Mouse (Mus musculus) forebrain, embryonic 15.5 days (tissue): ENCODE results near the gene Dusp14. TPM values are rescaled to one million over a fixed set of nuclear protein-coding genes. Genes with fewer than 3 reads are reported as not detected.
A peak's percentile ranks its signal among the peaks of the same experiment; 100 is the strongest.

ENCODE experiments used
- ATAC-seq: fragments of 200-750 bp; cut with Nextera tagmentation; replicated peaks from 2 replicates; pipeline ENCODE4 v1.8.0; 2017; ENCODE audit warnings: mild to moderate bottlenecking, moderate TSS enrichment, moderate library complexity
- H3K27ac ChIP-seq: fragments of 300-500 bp; sonication (generic); replicated peaks from 2 replicates; pipeline ENCODE4 v1.5.1; 2015; ENCODE audit warnings: mild to moderate bottlenecking, inconsistent platforms
- H3K27me3 ChIP-seq: fragments of 300-500 bp; sonication (generic); 2 replicates; pipeline ENCODE4 v1.6.1; 2015; ENCODE audit warnings: inconsistent platforms
- H3K36me3 ChIP-seq: fragments of 300-500 bp; sonication (generic); 2 replicates; pipeline ENCODE4 v1.6.1; 2015; ENCODE audit warnings: mild to moderate bottlenecking, inconsistent platforms
- H3K4me1 ChIP-seq: fragments of 300-500 bp; sonication (generic); 2 replicates; pipeline ENCODE4 v1.6.1; 2015; ENCODE audit warnings: inconsistent platforms
- H3K4me2 ChIP-seq: fragments of 300-500 bp; sonication (generic); replicated peaks from 2 replicates; pipeline ENCODE4 v1.6.1; 2015; ENCODE audit warnings: mild to moderate bottlenecking, inconsistent platforms
- H3K4me3 ChIP-seq: fragments of 300-500 bp; sonication (generic); 2 replicates; pipeline ENCODE4 v1.5.1; 2015; ENCODE audit warnings: mild to moderate bottlenecking, inconsistent platforms
- H3K9ac ChIP-seq: fragments of 300-500 bp; sonication (generic); replicated peaks from 2 replicates; pipeline ENCODE4 v1.6.1; 2015; ENCODE audit warnings: mild to moderate bottlenecking, inconsistent platforms
- H3K9me3 ChIP-seq: fragments of 300-500 bp; sonication (generic); 2 replicates; pipeline ENCODE4 v1.6.1; 2016; ENCODE audit warnings: inconsistent platforms
- WGBS: fragments of 180-500 bp; shearing (Covaris S2); methylation state at CpG from one replicate; pipeline ENCODE4 v1.1.7; 2015; ENCODE audit warnings: mixed read lengths; 5-methylcytosine and 5-hydroxymethylcytosine counted together
- polyA plus RNA-seq: library from polyadenylated mRNA; unstranded; fragments of >200 nt; fragmentation: Nextera tagmentation; extraction: Ambion mirVana; gene quantifications from 2 replicates; pipeline ENCODE4 v1.2.1, GENCODE M21; 2015

Dusp14 gene
- polyA plus RNA-seq, 1 experiment from 2014 or later, result 31.7 TPM

- 87% methylated on average over 3 of the region's 3 CpGs for WGBS
- Histone ChIP-seq H3K4me2 (no peak overlapping the region), H3K4me3 (no peak overlapping the region), H3K36me3 (no peaks in the 10 kb centered on the region), H3K27ac (no peak overlapping the region), H3K9me3 (no peaks in the 10 kb centered on the region), H3K27me3 (no peaks in the 10 kb centered on the region), H3K9ac (no peak overlapping the region), H3K4me1 (peaks cover 27% of the 10 kb centered on the region)
- ATAC-seq, result no peak
These were observed 5.3 kb downstream of the Dusp14 start for GRCm38 (mm10) chr11:84063631-84064209.

GRCm38 (mm10) chr11:84062805-84063204 lies 6.3 kb downstream of the Dusp14 start:
- WGBS, result 70% methylated on average over 2 of the region's 2 CpGs

GRCm38 (mm10) chr11:84061881-84062280 lies 7.2 kb downstream of the Dusp14 start:
- WGBS, result 93% methylated on average over 2 of the region's 2 CpGs
- Histone ChIP-seq H3K9ac (no peak overlapping the region), H3K4me1 (peaks cover 13% of the 10 kb centered on the region), H3K4me3 (no peak overlapping the region), H3K9me3 (no peaks in the 10 kb centered on the region), H3K36me3 (no peaks in the 10 kb centered on the region), H3K27ac (no peak overlapping the region), H3K27me3 (no peaks in the 10 kb centered on the region), H3K4me2 (no peak overlapping the region)
- no peak for ATAC-seq

More at GRCm38 (mm10) chr11:84062805-84063204, 6.3 kb downstream of the Dusp14 start:
- H3K27me3 ChIP-seq, result no peaks in the 10 kb centered on the region
- H3K9me3 ChIP-seq, result no peaks in the 10 kb centered on the region
- no peak overlapping the region for H3K4me3 ChIP-seq
- H3K36me3 ChIP-seq, result no peaks in the 10 kb centered on the region
- peaks cover 22% of the 10 kb centered on the region for H3K4me1 ChIP-seq
- no peak overlapping the region for H3K27ac ChIP-seq
- H3K4me2 ChIP-seq, result no peak overlapping the region
- H3K9ac ChIP-seq, result no peak overlapping the region
- no peak for ATAC-seq

- Histone ChIP-seq H3K9ac (no peak overlapping the region), H3K27me3 (no peaks in the 10 kb centered on the region), H3K27ac (no peak overlapping the region), H3K4me2 (no peak overlapping the region), H3K4me3 (no peak overlapping the region), H3K9me3 (no peaks in the 10 kb centered on the region), H3K4me1 (peaks cover 1% of the 10 kb centered on the region), H3K36me3 (no peaks in the 10 kb centered on the region)
- 79% methylated on average over 6 of the region's 6 CpGs for WGBS
- no peak for ATAC-seq
These were observed 8.4 kb downstream of the Dusp14 start for GRCm38 (mm10) chr11:84060635-84061034.

- Histone ChIP-seq H3K27ac (no peak overlapping the region), H3K9ac (no peak overlapping the region), H3K4me3 (no peak overlapping the region), H3K4me1 (no peaks in the 10 kb centered on the region), H3K9me3 (no peaks in the 10 kb centered on the region), H3K36me3 (no peaks in the 10 kb centered on the region), H3K27me3 (no peaks in the 10 kb centered on the region), H3K4me2 (no peak overlapping the region)
- ATAC-seq, result no peak
- WGBS, result 95% methylated on average over 2 of the region's 2 CpGs
These were observed 9.3 kb downstream of the Dusp14 start for GRCm38 (mm10) chr11:84059784-84060183.

GRCm38 (mm10) chr11:84057418-84057817 lies 11.6 kb downstream of the Dusp14 start:
- no peak overlapping the region for H3K4me2 ChIP-seq
- H3K9ac ChIP-seq, result no peak overlapping the region
- H3K9me3 ChIP-seq, result no peaks in the 10 kb centered on the region
- ATAC-seq, result no peak
- WGBS, result 92% methylated on average over 2 of the region's 2 CpGs
- no peak overlapping the region for H3K27ac ChIP-seq
- H3K4me1 ChIP-seq, result peaks cover 19% of the 10 kb centered on the region
- no peaks in the 10 kb centered on the region for H3K27me3 ChIP-seq
- H3K4me3 ChIP-seq, result no peak overlapping the region
- H3K36me3 ChIP-seq, result no peaks in the 10 kb centered on the region

GRCm38 (mm10) chr11:84053524-84054163 lies 15.4 kb downstream of the Dusp14 start:
- H3K4me3 ChIP-seq, result no peak overlapping the region
- H3K4me1 ChIP-seq, result peaks cover 23% of the 10 kb centered on the region
- no peak overlapping the region for H3K9ac ChIP-seq
- H3K27me3 ChIP-seq, result no peaks in the 10 kb centered on the region
- no peak overlapping the region for H3K4me2 ChIP-seq
- peak; percentile 92 for ATAC-seq
- 30% methylated on average over 10 of the region's 10 CpGs for WGBS
- H3K9me3 ChIP-seq, result no peaks in the 10 kb centered on the region
- no peaks in the 10 kb centered on the region for H3K36me3 ChIP-seq
- peak overlapping the region; percentile 84 for H3K27ac ChIP-seq

GRCm38 (mm10) chr11:84053055-84053454 lies 16.0 kb downstream of the Dusp14 start:
- ATAC-seq, result no peak
- Histone ChIP-seq H3K27me3 (no peaks in the 10 kb centered on the region), H3K4me2 (no peak overlapping the region), H3K4me1 (peaks cover 29% of the 10 kb centered on the region), H3K27ac (peak overlapping the region; percentile 84), H3K36me3 (no peaks in the 10 kb centered on the region), H3K4me3 (no peak overlapping the region), H3K9ac (no peak overlapping the region), H3K9me3 (no peaks in the 10 kb centered on the region)
- 80% methylated on average over 7 of the region's 7 CpGs for WGBS

GRCm38 (mm10) chr11:84048411-84048810 lies 20.6 kb downstream of the Dusp14 start:
- H3K4me2 ChIP-seq, result no peak overlapping the region
- peak; percentile 46 for ATAC-seq
- peaks cover 44% of the 10 kb centered on the region for H3K4me1 ChIP-seq
- 54% methylated on average over 10 of the region's 10 CpGs for WGBS
- no peak overlapping the region for H3K4me3 ChIP-seq
- no peaks in the 10 kb centered on the region for H3K9me3 ChIP-seq
- no peak overlapping the region for H3K9ac ChIP-seq
- H3K36me3 ChIP-seq, result no peaks in the 10 kb centered on the region
- H3K27ac ChIP-seq, result peak overlapping the region; percentile 63
- H3K27me3 ChIP-seq, result no peaks in the 10 kb centered on the region

GRCm38 (mm10) chr11:84047270-84047669 lies 21.8 kb downstream of the Dusp14 start:
- H3K27ac ChIP-seq, result 0 out of 2 replicates have a peak overlapping the region, but pooled peaks have one; percentile 19
- no peaks in the 10 kb centered on the region for H3K27me3 ChIP-seq
- peaks cover 44% of the 10 kb centered on the region for H3K4me1 ChIP-seq
- no peak overlapping the region for H3K4me3 ChIP-seq
- no peak overlapping the region for H3K4me2 ChIP-seq
- H3K9me3 ChIP-seq, result no peaks in the 10 kb centered on the region
- no peak for ATAC-seq
- 50% methylated on average over 4 of the region's 4 CpGs for WGBS
- H3K36me3 ChIP-seq, result no peaks in the 10 kb centered on the region
- H3K9ac ChIP-seq, result no peak overlapping the region

- ATAC-seq, result no peak
- H3K36me3 ChIP-seq, result peaks cover 8% of the 10 kb centered on the region
- 33% methylated on average over 1 of the region's 1 CpGs for WGBS
These were observed 24.1 kb downstream of the Dusp14 start for GRCm38 (mm10) chr11:84044988-84045387.

GRCm38 (mm10) chr11:84042808-84043762 lies 26.0 kb downstream of the Dusp14 start:
- Histone ChIP-seq H3K27ac (peak overlapping the region; percentile 86), H3K9ac (no peak overlapping the region), H3K27me3 (no peaks in the 10 kb centered on the region), H3K4me1 (peaks cover 38% of the 10 kb centered on the region), H3K36me3 (peaks cover 17% of the 10 kb centered on the region), H3K4me3 (no peak overlapping the region), H3K9me3 (no peaks in the 10 kb centered on the region), H3K4me2 (peak overlapping the region; percentile 12; the same call in 1 of the 2 replicates)
- ATAC-seq, result peak; percentile 90
- 7% methylated on average over 14 of the region's 14 CpGs for whole genome bisulfite sequencing

More at GRCm38 (mm10) chr11:84044988-84045387, 24.1 kb downstream of the Dusp14 start:
- Histone ChIP-seq H3K9ac (no peak overlapping the region), H3K4me3 (no peak overlapping the region), H3K4me1 (peaks cover 47% of the 10 kb centered on the region), H3K27me3 (no peaks in the 10 kb centered on the region), H3K27ac (0 out of 2 replicates have a peak overlapping the region, but pooled peaks have one; percentile 86), H3K4me2 (no peak overlapping the region), H3K9me3 (no peaks in the 10 kb centered on the region)
